Mouse (Mus musculus) B cell, adult 2 months (primary cell): ENCODE results near the gene Tmem178b.

ENCODE experiments used
- DNase-seq, 2 experiments: peaks; one replicate each; pipeline ENCODE4 v3.0.0; 2022

The Tmem178b gene

DNA sequence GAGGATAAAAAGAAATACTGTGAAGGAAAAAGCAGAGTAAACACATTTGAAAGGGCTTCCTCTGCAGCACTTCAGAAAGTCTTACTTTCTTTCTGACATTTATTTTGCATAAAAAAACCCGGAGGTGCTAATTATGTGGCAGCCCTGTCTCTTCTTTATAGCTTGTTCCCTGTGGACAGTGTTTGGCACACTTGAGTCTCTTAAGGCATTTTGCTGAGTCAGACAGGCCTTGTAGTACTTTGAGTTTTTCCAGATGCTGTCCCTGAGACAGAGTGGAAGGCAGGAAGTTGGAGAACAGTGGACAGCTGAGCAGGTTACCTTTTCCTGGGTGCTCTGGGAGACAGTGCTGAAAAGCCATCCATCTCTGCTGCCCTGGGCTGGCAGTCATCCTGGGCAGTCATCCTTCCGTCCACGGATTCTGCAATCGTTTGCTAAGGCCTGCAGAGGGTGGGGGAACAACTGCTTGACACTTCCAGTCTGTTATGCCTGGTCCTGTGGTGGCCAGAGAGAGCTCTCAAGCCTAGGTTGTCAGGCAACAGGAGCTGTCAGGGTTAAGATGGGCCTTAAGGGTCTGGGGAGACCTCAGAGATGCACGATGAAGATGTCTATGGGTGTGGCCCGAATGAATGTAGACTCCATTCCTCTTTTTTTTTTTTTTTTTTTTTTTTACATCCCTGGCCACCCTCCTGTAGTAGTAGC is 46.1 kb downstream of the Tmem178b start:
- no peak for DNase-seq

DNA sequence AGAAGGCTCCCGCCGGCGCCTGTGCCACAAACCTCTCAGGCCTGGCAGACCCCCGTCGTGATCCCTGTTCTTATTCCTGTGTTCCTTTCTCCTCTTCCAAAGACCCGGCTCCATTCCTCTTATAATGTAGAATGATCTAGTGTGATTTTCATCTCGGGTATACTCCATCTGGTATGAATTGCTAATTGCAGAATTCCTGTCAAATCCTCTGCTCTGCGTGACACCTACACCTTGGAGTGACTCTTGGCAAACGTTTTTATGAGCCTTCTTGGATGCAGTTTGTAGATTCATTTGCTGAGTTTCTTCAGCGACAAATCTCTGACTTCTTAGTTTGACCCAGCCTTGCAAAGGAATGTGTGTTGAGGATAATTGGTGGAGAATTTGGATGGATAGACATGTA is 53.4 kb downstream of the Tmem178b start:
- no peak for DNase-seq

DNA sequence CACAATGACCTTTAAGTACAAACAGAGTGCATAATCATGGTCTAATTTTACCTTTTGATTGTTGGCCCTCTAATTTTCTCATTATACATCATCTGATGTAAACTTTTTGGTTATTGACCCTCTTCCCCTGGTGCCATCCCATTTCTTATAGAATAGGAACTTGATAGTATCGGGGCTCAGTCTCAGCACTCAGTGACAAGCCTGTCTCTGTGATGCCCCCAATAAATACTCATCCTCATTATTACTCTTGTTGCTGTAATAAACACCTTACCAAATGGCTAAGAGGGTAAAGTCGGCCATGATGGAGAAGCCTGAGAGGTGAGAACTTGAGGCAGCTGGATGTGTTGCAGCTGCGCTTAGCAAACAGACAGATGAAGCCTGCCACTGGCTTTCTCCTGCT is 63.5 kb downstream of the Tmem178b start:
- DNase-seq = no peak

DNA sequence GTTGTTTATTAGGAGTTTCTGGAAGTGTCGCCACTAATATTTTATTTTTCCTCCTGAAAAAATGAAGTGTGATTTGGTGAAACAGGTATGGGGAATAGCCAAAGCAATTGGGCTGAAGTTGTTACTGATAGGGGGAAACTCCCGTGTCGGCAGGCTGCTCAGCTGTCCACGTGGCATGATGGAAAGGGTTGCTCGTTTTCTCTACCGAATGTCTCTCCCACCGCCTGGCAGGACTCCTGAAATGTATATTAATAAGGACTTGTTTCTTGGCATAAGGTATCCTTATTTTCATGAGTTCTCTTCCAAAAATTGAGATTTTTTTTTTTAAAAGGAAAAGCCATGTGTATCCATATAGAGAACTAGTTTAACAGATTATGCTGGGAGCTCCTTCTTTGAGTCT is 67.8 kb downstream of the Tmem178b start:
- DNase-seq = no peak

DNA sequence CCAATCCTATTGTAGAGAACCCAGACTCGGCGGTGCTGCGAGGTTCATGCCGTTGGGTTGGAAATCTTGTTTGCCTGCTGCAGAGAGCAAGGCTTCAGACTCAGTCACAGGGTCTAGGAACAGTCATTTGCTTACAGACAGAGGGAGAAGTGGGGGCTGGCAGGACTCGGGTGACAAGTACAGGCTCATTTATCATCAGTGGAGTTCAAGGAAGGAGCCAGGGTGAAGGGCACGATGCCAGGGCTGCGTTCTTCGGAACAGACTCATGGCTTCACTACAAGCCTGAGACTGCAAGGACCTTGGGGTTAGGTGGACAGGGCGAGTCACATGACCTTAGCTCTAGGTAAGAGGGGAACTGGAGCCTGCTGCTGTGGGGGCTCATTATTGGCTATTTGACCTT is 71.8 kb downstream of the Tmem178b start:
- no peak for DNase-seq

DNA sequence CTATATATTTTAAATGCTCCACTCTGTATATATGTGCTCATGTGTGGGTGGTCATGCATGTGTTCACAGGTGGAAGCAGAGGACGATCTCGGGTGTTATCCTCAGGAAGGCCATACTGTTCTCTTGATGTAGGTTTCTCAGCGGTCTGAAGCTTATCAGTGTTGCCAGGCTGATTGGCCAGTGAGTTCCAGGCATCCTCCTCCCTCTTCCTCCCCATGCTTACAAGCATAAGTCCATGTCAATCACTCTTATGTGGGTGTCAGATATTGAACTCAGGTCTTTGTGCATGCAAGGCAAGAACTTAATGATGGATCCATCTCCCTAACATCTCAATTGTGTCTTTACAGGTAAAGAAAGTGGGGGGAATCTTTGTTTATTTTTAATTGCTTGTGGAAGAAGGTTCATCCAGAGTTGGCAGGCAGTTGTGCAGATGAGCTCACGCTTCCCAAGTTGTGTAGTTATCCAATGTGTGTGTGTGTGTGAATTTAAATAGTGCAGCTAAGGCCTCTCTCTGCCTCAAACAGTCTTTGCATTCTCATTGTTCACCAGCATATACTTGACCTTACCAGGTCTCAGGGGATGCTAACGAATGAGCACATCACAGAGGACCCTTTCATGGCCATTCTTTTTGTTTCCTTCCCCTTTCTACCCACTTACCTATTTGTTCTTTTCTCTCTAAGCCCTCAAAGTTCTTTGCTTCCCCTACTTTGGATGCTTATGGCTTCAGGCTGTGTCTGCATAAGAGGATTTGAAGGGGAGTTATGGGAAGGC is 72.8 kb downstream of the Tmem178b start:
- no peak for DNase-seq

DNA sequence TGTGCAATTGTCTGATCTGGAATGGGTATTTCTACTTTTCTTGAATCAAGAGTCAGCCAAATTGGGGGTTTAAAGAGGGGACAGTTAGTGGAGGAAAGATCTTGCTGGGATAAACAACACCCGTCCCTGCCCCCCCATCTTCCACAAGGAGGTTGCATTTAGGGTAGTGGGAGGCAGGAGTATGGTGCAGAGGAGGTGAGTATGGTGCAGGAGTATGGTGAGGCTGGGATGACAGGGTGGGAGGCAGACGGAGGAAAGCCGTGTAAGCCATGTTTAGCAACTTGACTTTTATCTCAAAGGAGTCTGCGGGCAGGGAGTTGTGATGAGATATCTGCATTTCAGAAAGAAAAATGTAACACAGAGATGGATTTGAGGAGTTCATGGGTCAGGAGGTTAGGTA is 73.5 kb downstream of the Tmem178b start:
- no peak for DNase-seq

DNA sequence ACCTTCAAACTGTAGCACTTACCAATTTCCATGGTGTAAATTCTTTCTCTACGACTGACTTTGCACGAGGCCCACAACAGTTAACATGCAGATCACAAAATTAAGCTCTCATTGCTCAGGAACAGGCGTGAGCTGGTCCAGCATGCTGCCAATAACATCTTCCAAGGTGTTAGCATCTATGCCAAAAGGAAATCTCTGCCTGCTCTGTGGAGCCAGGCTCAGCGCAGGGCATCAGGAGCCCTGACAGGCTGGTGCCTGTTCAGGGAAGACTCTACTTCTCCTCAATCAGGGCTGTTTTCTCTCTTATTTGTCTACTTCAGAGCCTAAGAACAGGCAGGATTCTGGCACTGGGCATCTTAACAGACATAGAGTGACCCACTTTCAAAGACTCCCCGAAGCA is 80.9 kb downstream of the Tmem178b start:
- no peak for DNase-seq

DNA sequence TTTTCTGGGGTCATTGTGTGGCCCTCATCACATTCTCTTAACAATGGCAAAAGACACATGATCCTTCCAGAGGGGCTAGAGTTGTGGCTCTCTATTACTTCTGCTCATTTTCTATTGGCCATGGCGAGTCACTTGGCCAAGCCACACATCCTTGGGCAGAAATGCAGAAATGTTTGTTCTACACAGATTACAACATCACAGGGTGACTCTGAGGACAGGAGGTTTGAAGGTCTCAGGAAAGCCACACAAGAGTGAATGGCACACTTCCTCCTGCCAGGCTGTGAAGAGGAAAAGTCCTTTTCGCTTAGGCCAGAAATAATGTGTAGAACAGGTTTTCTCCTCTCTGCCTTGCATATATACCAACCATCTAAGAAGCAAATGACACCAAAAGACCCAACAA is 82.1 kb downstream of the Tmem178b start:
- DNase-seq = no peak

DNA sequence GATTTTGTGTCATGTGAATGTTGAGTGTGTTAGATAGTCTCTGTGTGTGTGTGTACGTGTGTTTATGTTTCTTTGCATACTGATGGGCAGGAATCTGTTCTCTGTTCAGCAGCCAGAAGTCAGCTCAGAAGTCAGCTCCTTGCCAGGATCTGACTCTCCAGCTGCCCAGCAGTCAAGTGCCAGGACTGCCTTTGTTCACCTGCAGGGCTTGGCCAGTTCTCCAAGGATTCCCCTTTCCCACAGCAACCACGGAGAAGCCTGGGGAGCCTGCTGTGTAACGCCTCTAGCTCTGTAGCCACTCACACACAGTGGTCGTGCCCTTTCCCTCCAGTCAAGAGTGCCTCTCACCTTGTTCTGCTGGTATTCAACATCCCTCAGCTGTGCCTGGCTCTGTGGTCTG is 91.5 kb downstream of the Tmem178b start:
- DNase-seq = no peak

DNA sequence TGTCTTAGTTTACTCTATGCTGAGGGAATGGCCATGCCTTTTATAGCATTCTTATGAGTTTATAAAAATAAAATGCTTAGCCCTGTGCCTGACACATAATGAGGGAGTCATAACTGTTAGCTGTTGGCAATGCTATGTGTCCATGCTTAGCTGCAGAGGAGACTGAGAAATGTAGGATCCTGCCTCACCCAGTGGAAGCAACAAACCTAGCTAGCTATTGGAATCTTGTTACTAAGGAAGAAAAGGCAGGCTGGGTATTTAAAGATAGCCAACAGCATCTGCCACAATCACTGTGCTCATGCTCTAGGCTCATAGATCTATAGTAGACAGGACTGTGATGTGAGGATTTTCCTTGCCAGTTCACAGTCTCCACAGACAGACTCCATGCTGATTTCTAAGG is 97.2 kb downstream of the Tmem178b start:
- no peak for DNase-seq

DNA sequence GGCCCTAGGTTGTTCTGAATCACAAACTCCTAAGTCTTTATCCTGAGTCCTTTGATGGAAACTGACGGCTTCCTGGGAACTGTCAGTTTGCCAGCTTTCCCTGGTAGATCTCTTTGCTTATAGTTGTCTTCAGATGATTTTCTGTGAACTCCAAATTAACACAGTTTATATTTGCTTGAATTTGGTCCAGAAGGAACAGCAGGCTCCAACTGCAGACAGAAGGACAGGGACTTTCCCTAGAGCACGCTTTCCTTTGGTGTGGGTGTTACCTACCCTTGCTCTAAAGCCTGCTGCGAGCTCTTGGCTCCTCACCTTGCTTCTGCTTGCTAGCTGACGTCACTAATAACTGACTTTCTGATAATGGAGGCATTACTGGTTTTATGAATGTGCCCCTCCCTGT is 105.9 kb downstream of the Tmem178b start:
- no peak for DNase-seq

DNA sequence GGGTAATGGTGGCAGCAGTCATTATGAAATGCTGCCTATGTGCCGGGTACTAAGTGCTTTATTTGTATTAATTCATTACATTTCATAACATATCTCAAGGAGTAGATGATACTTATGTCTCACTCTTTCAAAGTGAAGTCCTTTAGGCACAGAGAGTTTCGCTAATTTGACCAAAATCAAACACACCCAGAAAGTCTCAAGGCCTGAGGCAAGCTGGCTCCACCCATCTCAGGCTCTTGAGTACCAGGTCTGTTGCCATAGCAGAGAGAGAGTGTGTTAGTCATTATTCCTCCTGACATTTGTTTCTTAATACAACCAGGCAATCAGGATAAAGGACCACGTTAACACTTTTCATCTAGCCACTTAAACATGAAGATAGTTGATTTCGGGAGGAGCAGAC is 117.7 kb downstream of the Tmem178b start:
- DNase-seq = no peak

DNA sequence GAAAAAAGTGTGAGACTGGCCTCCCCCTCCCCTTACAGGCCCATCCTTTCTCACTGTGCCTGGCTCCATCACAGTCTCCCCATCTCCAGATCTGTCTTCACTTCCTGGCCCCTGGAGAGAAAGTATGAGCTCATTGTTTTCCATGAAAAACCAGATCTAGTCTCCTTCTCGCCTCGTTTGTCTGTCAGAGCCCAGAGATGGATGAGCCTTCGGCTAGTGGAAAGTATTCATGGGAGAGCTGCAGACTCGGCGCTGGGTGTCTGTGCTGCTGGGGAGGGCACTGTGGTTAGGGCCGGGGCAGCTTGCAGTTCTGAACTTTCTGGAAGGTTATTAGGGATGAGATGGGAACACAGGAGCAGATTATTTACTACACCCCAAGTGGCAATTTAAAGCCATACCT is 118.9 kb downstream of the Tmem178b start:
- DNase-seq = no peak

DNA sequence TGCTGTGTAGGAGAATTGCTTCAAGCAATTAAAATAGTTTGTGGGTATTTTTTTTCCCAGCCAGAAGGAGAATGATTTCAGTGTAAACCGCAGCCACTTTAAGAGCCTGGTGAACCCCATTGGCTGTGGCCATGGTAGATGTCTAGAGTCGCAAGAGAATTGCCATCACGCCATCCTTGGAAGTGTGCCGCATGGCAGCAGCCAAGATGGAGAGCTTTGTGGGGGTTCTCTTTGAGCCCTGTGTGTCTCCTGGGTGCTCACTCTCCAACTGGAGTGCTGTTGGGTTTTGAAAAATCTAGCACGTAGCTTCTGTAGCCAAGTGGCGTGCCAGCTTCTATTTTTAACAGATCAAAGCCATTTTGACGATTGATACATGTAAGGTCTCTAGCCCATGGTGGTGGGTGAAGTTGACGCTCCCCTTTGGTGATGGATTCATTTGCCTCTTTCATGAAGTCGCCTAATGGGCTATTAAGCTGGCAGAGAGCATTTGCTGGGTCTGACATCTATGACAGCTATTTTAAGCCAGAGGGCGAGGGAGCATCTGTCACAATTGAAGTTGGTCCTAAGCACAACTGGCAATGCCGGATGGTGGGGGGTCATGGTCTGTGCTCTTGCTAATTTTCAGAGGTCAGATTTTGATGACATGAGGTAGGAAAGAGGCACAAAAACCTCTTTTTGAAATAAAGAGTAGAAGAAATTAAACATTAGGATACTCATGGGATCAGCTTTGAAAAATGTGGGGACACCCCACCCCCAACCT is 133.1 kb downstream of the Tmem178b start:
- DNase-seq = no peak

DNA sequence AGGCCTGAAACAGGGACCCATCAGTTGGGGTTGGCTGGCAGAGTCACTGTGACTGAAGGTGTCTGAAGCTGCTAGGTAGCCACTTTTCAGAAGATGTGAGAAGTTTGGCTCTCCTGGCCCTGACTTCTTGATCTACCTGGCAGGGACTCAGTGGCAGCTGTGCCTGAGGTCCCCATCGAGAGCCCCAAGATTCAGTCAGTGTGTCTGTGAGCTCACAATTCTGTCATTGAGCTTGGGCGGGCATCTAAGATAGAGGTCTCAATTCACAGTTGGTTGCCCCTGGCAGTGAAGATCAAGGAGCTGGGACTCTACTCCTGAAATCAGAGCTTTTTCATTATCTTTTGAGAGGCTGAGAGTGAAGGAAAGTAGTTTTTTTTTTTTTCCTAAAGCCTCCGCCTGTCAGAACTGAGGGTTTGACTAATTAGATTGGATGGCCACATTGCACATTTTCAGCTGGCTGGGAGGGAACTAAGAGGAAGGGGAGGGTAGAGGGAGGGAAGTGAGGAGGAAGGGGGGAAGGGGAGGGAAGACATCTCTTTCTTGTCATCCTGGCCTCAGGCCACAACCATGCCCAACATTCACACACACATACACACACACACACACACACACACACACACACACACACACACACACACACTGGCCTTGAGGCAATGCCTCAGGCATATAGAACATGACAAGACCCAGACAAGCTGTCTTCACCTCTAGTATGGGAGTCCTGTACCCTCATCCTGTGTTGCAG is 135.3 kb downstream of the Tmem178b start:
- DNase-seq = no peak

DNA sequence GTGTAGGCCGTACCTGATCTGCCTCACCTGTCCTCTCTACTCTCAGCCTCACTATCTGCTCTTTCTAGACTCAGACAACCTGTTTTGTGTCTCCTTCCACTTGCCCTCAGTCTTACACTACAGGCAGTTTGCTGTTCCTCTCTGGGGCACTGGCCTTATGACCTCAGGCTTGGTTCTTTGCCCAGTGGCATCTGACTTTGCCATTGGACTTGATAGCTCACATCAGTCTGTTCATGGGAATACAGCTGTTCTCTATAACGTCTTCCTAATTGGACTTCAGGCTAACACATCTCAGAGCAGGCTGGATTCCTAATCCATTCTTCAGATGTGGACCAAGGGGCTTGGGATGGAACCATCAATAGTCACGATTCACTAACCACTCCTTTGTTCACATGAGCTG is 136.6 kb downstream of the Tmem178b start:
- DNase-seq = no peak

DNA sequence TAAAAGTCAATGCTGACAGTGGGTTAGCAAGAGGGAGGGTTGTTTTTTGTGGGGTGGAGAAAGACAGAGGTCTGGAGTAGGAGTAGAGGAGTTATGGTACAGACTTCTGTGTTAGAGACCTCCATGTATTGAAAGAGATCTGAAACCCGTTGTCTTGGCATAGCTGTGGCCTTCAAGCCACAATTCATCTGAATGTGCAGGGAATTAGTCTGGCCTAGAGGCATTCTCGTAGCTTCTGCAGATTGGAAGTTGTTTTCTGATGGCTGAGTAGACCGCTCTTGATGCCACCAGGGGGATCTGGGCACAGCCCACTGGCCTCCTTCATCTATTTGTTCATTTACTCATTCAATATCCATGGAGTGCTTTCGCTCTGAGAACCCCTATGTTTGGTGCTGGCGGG is 138.0 kb downstream of the Tmem178b start:
- no peak for DNase-seq

DNA sequence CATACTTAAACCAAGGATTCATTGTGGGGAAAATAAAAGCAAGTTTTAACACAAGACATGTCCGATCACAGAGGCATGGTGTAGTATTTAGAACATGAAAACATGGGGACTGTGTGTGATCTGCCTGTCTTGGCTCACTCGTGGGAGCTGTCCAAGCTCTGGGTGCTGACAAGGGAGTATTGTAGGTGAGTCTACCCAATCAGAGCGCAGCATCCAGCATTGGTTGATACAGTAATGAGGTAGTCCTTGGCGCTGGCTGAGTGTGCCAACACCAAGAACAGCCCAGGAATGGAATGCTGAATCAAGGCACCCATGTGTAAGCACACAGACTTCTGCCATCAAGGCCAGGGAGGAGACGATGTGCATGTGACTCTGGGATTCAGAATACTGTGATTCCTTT is 138.5 kb downstream of the Tmem178b start:
- no peak for DNase-seq

DNA sequence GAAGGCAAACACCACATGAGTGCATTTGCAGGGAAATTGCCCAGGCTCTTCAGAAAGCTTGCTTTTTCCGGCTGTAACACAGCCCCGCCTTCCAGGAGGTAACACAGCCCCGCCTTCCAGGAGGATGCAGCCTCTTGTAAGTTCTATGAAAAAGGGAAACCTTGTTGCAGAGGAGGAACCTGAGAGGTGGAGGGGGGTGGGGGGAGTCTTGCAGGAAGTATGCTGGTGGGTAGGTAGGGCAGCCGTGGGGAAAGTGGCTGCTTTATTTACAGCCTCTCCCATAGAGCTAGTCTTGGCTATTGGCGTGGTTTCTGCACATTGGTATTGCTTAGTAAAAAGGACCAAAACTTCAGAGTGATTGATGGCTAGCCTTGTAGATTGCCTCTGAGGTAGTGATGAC is 140.3 kb downstream of the Tmem178b start:
- DNase-seq = no peak

DNA sequence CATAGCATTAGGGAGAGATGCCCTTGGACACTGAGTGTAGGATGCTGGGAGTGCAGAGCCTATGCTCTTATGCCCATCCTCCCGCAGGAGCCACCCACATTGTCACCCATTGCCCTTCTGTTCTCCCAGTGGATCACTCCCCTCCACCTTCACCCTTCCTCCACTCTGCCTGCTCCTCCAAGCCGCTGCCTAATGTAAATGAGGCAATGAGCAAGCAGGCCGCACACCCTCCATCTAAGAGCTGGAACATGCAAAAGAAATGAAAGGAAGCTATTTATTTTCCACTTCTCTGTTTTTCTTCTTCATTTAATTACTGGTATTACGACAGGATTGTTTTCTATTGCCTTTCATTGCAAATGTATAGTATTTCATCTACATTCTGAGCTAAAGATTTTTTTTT is 142.1 kb downstream of the Tmem178b start:
- DNase-seq = no peak

DNA sequence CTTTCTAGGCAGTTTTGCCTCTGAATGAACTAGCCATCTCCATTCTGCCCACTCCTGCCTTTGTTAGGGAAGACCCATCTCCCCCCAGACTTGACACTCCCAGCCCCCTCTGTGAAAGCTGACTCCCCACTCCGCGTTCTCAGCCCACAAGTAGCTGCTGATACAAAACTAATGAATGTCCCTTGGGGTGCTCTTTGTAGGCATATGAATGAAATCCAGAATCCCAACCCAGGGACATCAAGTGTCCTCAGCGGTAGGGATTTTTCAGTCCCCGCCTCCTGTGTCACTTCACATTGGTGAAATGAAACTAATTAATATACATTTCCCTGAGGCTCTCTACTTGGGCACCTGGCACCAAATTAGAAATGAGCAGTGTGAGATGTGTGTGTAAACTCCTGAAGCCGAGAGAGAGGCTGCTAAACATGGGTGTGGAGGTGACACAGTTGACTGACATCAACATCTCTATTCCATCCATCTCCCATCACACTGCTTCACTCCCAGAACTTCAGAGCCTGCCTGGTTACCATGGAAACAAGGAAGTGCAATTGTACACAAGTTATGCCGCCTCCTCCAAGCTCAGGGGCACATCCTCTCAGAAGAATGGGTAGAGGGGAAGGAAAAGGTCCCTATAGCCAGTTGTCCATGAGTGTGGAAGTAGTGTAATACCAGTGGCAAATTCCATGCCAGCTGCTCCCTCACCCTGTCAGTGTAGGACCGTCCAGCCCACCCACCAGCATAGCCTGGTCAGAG is 142.8 kb downstream of the Tmem178b start:
- DNase-seq = no peak

DNA sequence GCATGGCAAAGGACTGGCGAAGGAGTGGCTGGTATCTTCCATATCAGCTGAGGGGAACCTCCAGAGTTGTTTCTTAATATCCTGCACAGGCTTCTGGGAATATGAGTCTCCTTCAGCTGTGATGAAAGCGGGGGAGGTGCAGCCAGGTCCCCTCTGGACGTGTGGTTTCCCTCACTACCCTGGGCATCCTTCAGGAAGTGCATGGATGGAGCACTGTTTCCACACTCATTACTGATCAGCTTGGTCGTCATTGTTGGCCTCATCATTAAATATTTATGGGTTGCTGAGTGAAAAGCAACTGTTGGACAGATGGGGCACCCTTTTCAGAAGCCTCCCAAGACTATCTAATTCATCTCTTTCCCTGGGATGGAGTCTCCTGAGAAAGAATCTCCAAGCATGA is 146.3 kb downstream of the Tmem178b start:
- no peak for DNase-seq
